Mouse (Mus musculus) embryonic stem cell, embryonic (primary cell): ENCODE results near the gene Zfp184.

ENCODE experiments used
- CTCF ChIA-PET, 4 experiments: fragments of 300-600 bp in 2 of 4; fragments of 350-600 bp in 2 of 4; sonication (Branson Sonifier 250); formaldehyde crosslinking; loops; one replicate each; lab custom pipeline; 2022; ENCODE audit warnings: inconsistent platforms in 2 of 4; lab: Charles Lee
- POLR2A ChIA-PET, 4 experiments: fragments of 300-600 bp in 2 of 4; fragments of 350-600 bp in 2 of 4; sonication (Branson Sonifier 250); formaldehyde crosslinking; loops; one replicate each; lab custom pipeline; 2022; ENCODE audit warnings: antibody characterized with exemption in 4 of 4, inconsistent platforms in 1 of 4; lab: Charles Lee

The Zfp184 gene

DNA sequence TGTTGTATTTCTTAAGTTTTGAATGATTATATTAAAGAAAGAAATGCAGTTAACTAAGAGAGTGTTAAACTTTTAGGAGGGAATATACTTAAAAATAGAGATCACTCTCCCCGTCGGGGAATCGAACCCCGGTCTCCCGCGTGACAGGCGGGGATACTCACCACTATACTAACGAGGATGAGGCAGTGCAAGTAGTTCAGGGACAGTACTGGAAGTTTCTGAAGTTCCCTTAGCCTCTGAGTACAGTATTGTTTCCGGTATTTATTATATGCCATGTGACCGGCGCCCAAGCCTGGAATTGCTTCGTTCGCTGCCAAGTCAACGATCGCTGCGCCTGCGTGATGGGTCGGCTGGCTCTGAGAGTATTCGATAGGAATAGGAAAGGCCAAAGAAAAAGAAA, 4.7 kb upstream of the Zfp184 start:
- CTCF ChIA-PET, result interaction anchor here in 2 of 4 experiments (0.6 to 1.0 kb wide), 2 partner anchors 11 to 760 kb away, joined by 4 to 5 read pairs; no protein-coding TSS in a partner anchor
- POLR2A ChIA-PET, result interaction anchor here (0.6 to 1.8 kb wide), 25 partner anchors 8 to 1590 kb away, joined by 3 to 7 read pairs (median 4); partner anchors contain the start of genes Hist1h2ag (in 2 of the 4), Hist1h2bj (in 2 of the 4), Hist1h2ah (in 1 of the 4) and Hist1h2bk (in 1 of the 4)

DNA sequence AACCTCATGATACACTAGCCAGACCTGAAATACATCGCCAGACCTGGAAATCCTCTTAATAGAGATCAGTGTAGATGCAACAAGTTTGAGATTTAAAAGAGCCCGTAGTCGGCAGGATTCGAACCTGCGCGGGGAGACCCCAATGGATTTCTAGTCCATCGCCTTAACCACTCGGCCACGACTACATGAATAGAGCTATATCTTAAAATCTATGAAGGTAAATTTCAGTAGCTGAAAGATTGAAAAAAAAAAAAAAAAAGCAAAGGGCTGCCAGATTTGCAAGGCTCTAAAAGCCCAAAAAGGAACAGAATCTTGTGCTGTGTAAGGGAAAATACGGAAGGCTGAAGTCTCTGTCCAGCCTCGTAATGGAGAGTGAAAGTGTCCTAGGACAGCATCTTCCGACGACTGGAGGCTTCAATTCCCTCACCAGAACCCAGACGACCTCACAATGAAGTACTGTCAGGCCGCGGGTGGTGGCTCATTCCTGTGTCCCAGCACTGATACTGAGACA, 4.0 kb upstream of the Zfp184 start:
- POLR2A ChIA-PET, result interaction anchor here (0.6 to 1.8 kb wide), 33 partner anchors 8 to 1590 kb away, joined by 3 to 8 read pairs (median 4); partner anchors contain the start of genes Hist1h2ag (in 2 of the 4), Hist1h2ah (in 2 of the 4), Hist1h2bj (in 2 of the 4) and Hist1h2bk (in 2 of the 4)
- CTCF ChIA-PET, result interaction anchor here in 2 of 4 experiments (0.6 to 1.0 kb wide), 2 partner anchors 12 to 761 kb away, joined by 4 to 5 read pairs; no protein-coding TSS in a partner anchor

DNA sequence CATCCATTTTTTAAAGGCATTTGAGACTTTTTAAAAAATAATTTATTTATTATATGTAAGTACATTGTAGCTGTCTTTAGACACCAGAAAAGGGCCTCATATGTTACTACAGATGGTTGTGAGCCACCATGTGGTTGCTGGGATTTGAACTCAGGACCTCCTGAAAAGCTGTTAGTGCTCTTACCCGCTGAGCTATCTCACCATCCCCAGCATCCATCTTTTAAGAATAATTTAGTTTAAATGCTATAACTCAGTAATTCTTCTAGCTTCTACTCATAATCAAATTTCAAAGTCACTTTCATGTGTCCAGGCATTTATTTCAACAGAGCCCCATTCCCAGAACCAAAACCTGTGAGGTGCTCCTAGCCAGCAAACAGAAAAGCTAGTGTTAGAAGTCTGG, 1.2 kb upstream of the Zfp184 start:
- ChIA-PET CTCF (interaction anchor here in 1 of 4 experiments (0.7 kb wide), 1 partner anchor 21 kb away, joined by 4 read pairs; no protein-coding TSS in a partner anchor), POLR2A (interaction anchor here in 2 of 4 experiments (0.7 to 1.7 kb wide), 6 partner anchors 12 to 1808 kb away, joined by 3 to 6 read pairs (median 4); partner anchors contain the start of genes Hist1h2ah (in 1 of the 2), Hist1h2bk (in 1 of the 2), Hist1h3b (in 1 of the 2) and Pom121l2 (in 1 of the 2))

DNA sequence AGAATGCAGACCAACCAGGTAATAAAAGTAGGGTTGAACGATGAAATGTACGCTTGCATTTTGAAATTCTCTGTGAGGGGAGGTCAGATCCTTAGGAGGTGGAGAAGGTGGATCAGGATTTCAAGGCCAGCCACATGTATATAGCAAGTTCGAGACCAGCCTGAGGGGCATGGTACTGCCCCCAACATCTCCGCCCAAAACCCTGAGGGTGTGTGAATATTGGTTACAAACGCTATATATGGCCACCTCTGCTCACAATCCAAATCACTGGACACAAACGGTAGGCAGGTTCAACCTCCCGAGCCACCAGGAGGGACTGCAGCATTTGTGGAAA, 335 bp upstream of the Zfp184 start:
- ChIA-PET CTCF (no interaction called here), POLR2A (interaction anchor here in 3 of 4 experiments (0.6 to 1.6 kb wide), 3 partner anchors 37 to 91 kb away, joined by 3 to 6 read pairs (median 4); partner anchors contain the start of genes Hist1h2ah (in 1 of the 3), Hist1h2bk (in 1 of the 3) and Pom121l2 (in 1 of the 3))

DNA sequence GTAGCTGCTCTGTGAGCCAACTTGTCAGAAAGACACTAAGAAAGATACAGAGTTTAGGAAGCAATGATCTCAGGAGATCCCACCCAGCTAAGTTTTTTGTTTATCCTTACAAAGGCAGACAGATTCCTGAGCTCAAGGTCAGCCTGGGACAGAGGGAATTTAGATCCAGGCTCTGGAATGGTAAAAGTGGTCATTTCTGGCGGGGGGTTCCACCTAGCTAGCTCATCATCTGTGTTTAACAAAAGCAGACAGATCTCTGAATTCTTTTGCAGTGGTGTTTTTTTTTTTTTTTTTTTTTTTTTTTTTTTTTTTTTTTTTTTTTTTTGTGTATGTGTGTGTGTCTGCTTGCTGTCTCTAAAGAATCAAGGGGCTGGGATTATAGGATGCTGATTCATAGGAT, 24.4 kb downstream of the Zfp184 start:
- ChIA-PET POLR2A (interaction anchor here (0.6 to 1.5 kb wide), 19 partner anchors 9 to 1490 kb away, joined by 3 to 11 read pairs (median 4); partner anchors contain the start of gene Pom121l2 (in 1 of the 4)), CTCF (interaction anchor here in 2 of 4 experiments (0.6 to 0.7 kb wide), 7 partner anchors 12 to 1594 kb away, joined by 3 to 8 read pairs (median 4); partner anchors contain the start of gene Pom121l2 (in 1 of the 2))

DNA sequence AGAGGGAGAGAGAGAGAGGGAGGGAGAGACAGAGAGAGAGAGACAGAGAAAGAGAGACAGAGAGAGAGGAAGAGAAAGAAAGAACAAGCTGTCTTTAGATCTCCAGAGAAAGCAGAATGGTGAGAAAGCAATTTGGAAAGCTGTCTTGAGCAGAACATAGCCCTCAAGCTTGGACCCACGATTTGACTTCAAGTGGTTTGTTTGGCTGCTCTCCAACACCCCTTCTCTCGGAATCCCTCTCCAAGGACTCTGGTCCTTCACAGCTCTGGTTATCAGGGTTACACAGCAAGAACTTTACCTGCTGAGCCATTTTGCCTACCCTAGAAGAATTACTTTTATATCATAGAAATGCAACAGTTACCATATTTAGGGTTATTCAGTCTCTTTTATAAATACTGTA, 24.9 kb downstream of the Zfp184 start:
- ChIA-PET CTCF (no interaction called here), POLR2A (interaction anchor here (0.6 to 1.5 kb wide), 18 partner anchors 8 to 1576 kb away, joined by 3 to 11 read pairs (median 4); partner anchors contain the start of gene Pom121l2 (in 1 of the 4))

DNA sequence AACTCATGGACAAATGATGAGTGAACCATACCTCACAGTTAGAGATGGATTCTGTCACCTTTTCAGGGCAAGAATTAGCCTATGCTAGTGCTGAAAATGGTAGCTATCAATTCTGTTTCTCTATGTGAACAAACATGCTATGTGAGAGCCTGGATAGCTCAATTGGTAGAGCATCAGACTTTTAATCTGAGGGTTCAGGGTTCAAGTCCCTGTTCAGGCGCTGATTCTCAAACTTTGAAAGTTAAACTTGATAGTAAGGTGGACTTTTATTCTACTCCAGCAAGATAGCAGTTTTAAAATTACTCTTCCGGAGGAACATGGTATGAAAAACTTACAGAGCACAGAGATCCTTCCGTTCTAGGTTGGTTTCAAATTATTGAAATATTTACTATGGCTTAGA, 26.7 kb downstream of the Zfp184 start:
- ChIA-PET POLR2A (interaction anchor here in 3 of 4 experiments (0.8 to 2.1 kb wide), 10 partner anchors 9 to 64 kb away, joined by 3 to 10 read pairs (median 4); partner anchors contain the start of genes Pom121l2 (in 3 of the 3), Hist1h2ah (in 2 of the 3) and Hist1h2bk (in 2 of the 3)), CTCF (interaction anchor here (0.6 to 1.0 kb wide), 4 partner anchors 24 to 57 kb away, joined by 3 to 4 read pairs (median 3); no protein-coding TSS in a partner anchor)

DNA sequence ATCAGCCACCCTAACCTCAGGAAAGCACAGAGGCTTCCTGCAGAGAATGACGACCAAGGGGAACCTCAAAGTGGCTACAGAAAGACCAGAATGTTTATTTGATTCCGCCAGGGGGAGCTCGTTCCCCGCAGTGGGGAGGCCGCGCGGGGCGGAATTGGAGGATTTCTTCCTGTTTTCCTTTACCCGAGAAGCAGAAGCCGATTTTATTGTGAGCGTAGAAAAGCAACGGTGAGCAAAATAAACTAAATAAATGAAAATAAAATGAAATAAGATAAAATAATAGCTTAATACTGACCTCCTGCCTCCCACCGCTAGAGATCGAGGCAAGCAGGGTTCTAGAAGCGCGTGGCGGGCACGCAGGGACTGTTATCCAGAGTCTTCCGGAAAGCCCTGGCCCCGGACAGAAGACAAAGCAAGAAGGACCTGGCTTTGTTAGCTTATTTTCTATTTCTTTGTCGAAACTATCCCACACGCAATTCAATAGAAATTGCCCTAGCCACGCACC, 29.4 kb downstream of the Zfp184 start:
- POLR2A ChIA-PET, result interaction anchor here (0.5 to 2.0 kb wide), 28 partner anchors 15 to 1724 kb away, joined by 3 to 11 read pairs (median 3); partner anchors contain the start of genes Hist1h1b (in 1 of the 4), Hist1h2ag (in 1 of the 4), Hist1h2ah (in 1 of the 4) and Hist1h2bj (in 1 of the 4)
- CTCF ChIA-PET, result interaction anchor here in 2 of 4 experiments (0.8 to 1.9 kb wide), 9 partner anchors 21 to 1427 kb away, joined by 3 to 10 read pairs (median 4); partner anchors contain the start of gene Zfp184 (in 1 of the 2)

DNA sequence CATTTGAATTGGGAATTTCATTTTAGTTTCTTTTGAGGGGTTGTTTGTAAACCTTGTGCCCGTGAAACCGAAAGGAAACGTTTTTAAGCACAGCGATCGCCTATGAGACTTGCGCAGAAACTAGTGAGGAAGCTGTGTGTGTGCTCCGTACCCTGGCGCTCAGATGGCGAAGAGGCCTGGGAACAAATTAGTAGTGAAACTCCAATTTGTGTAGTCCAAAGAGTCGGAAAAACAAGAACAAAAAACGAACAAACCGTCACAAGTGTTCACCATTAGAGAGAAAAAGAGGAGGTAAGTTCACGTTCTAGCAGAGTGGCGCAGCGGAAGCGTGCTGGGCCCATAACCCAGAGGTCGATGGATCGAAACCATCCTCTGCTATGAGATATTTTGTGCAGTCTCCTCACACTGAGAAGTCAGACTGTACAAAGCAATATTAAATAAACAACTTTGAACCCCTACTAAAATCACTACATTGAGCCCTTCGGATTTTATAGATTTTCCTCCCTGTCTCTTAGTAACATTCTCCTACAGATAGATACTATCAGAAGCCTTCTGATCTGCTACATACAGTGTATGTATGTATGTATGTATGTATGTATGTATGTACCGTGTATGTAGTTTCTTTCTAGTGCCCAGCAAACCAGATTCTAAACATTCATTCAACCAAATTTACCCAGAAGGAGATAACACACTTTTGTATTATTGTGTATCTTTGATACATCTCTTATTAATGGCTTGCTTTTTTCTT, 30.0 kb downstream of the Zfp184 start:
- CTCF ChIA-PET, result interaction anchor here in 2 of 4 experiments (0.8 to 1.9 kb wide), 8 partner anchors 21 to 1427 kb away, joined by 3 to 10 read pairs (median 4); partner anchors contain the start of gene Zfp184 (in 1 of the 2)
- POLR2A ChIA-PET, result interaction anchor here (0.5 to 2.0 kb wide), 26 partner anchors 16 to 1427 kb away, joined by 3 to 11 read pairs (median 4); partner anchors contain the start of genes Hist1h1b (in 1 of the 4), Hist1h2ag (in 1 of the 4), Hist1h2ah (in 1 of the 4) and Hist1h2bj (in 1 of the 4)

DNA sequence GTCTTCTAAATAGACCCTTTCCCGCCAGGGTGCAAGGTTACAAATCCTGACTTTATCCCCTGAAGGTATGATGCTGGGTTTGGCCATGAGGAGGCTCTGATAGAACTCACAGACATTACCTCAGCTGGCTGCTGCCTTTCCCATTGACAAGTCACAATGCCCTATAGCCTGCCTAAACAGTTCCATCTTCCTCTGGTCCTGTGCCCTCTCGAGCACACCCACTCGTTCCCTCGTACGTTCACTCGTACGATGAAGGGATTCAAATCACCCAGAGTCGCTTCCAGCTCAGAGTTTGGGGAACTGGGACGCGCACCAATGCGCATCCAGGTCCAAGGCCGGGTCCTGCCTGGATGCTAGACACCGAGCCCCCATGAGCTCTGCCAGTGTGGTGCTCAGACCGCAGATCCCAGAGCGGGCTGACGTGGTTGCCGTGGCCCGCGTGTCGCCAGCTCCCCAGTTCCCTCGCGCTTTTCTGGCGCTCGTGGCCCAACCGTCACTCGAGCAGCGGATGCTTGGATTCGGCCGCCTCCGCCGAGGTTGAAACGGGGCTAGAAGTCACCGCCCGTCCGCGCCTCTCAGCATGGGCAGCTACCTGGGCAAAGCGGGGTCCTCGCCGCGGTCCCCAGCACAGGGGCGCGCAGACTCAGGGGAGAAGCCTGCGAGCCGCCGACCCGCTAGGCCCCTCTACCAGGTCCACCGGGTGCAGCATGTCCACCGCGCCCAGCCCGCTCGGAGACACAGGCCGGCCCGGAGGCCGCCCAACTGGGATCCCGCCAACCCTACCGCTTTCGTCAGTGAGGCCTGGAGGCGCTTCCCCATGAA, 36.3 kb downstream of the Zfp184 start, which contains the start of gene Pom121l2:
Gene Pom121l2, plus strand, starts transcription at position 214 of the 822 bp plus-strand sequence.
- CTCF ChIA-PET, result interaction anchor here (0.5 to 1.8 kb wide), 7 partner anchors 12 to 52 kb away, joined by 3 to 6 read pairs (median 4); no protein-coding TSS in a partner anchor
- POLR2A ChIA-PET, result interaction anchor here (0.5 to 2.6 kb wide), 44 partner anchors 9 to 1583 kb away, joined by 3 to 15 read pairs (median 4); partner anchors contain the start of genes Hist1h2ag (in 2 of the 4), Hist1h2ah (in 2 of the 4), Hist1h2bj (in 2 of the 4) and Hist1h2bk (in 2 of the 4)

DNA sequence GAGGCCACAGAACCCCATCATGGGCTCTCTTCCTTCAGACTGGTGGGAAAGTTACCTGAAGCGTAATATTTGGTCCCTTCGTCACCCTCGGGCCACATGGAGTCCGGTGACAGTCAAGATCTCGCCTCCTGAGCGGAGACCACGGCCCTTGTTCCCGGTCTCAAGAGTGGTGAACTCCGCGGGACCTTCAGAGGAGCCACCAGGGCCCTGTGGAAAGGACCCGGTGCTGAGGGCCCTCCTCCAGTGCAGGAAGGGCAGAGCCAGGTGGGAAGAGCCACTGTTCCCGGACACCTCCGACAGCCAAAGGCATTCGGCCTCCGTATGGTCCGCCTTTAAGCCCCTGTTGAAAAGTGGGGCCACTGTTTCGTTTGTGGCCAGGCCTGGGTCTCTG, 36.9 kb downstream of the Zfp184 start:
- CTCF ChIA-PET, result no interaction called here
- POLR2A ChIA-PET, result interaction anchor here (0.5 to 2.6 kb wide), 26 partner anchors 9 to 1549 kb away, joined by 3 to 15 read pairs (median 4); partner anchors contain the start of genes Hist1h2ag (in 1 of the 4), Hist1h2ah (in 1 of the 4), Hist1h2bj (in 1 of the 4) and Hist1h2bk (in 1 of the 4)

DNA sequence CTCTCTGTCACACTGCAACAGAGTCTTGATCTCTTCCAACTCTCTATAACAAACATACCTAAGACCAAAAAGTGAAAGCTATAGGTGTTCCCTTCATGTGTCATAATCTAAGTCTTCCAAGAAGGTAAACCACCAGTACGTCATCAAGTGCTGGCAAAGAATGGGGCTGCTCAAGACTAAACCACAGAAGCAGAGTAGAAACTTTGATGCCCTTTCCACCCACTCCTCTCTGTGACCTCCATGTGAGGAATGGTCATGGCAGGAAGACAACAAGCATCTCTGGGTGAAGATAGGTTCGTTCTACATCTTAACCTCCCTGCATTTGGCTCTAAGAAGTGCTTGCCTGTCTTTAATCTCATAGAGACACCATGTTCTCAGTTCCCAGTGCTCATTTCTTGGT, 39.6 kb downstream of the Zfp184 start:
- CTCF ChIA-PET, result no interaction called here

DNA sequence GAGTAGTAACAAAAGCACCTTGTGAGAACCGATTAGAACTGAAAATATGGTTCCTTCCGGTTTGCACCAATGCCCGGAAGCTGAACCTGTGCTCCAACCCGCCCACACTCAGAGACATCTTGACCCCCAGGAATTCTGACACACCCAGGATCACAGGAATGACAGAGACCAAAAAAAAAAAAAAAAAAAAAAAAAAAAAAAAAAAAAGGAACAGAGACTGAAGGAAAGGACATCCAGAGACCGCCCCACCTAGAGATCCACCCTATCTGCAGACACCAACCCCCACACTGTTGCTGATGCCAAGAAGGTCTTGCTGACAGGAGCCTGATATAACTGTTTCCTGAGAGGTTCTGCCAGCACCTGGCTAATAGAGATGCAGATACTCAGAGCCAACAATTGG, 47.7 kb downstream of the Zfp184 start:
- CTCF ChIA-PET, result interaction anchor here in 1 of 4 experiments (0.6 kb wide), 1 partner anchor 1054 kb away, joined by 3 read pairs; no protein-coding TSS in a partner anchor
- POLR2A ChIA-PET, result interaction anchor here in 3 of 4 experiments (0.7 to 2.5 kb wide), 12 partner anchors 9 to 1691 kb away, joined by 3 to 9 read pairs (median 3); partner anchors contain the start of genes Hist1h2ac (in 1 of the 3), Hist1h2ag (in 1 of the 3), Hist1h2bc (in 1 of the 3) and Hist1h2bj (in 1 of the 3)

More for the DNA sequence above, 39.6 kb downstream of the Zfp184 start:
- POLR2A ChIA-PET, result interaction anchor here in 1 of 4 experiments (2.0 kb wide), 1 partner anchor 30 kb away, joined by 4 read pairs; no protein-coding TSS in a partner anchor

DNA sequence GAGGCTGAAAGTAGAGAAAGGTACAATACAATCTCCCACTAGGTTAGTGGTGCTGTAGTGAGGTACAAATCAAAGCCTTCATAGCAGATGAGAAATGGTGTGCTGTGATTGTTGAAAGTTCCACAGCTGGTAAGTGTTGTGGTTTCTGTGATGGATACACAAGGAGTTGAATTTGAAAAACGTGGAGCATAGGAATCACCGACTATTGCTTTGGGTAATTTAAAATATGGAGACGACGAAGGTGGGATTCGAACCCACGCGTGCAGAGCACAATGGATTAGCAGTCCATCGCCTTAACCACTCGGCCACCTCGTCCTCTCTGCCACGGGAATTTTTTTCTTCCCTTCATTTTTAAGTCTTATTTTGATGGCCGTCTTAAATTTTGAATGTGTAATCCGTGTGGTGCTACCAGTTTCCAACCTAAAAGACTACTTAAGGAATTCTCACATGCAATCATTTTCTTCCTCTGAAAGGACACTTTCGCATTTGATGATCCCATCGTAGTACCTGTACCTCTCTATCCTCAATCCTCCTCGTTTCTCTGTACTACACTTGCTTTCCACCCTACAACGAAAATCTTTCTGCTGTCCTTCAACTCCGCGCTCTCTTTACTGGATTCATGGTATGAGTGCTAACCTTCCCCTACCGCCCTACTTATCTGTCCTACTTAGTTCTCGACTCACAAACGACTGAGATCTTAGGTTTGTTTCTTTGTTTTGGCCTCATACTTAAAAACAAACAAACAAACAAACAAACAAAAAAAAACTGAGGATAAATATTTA, 49.3 kb downstream of the Zfp184 start:
- ChIA-PET CTCF (interaction anchor here in 1 of 4 experiments (1.9 kb wide), 1 partner anchor 11 kb away, joined by 7 read pairs; no protein-coding TSS in a partner anchor), POLR2A (interaction anchor here in 1 of 4 experiments (1.3 to 3.2 kb wide), 2 partner anchors 13 to 111 kb away, joined by 4 to 22 read pairs; no protein-coding TSS in a partner anchor)

DNA sequence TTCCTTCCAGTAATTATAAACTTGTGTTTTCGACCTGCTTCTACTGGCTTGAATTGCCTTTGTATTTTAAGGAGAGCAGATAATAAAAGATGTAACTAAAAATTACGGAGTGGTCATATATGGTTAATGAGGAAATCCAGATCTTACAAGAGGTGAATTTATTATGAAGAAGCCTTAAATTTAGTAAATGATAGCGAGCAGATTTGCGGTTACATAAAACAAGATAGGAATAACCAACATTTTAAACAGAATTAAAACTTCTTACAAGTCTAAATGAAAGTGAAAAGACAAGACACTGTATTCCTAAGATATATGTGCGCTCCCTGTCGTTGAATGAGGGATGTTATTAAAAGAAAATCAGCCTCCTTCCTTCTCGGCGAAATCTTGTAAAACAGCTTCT, 50.0 kb downstream of the Zfp184 start:
- ChIA-PET CTCF (interaction anchor here in 3 of 4 experiments (0.9 to 1.9 kb wide), 6 partner anchors 10 to 1454 kb away, joined by 3 to 7 read pairs (median 4); no protein-coding TSS in a partner anchor), POLR2A (interaction anchor here in 3 of 4 experiments (1.0 to 3.2 kb wide), 19 partner anchors 11 to 1560 kb away, joined by 3 to 23 read pairs (median 5); partner anchors contain the start of genes Hist1h2ah (in 2 of the 3), Hist1h2bk (in 2 of the 3), Hist1h2ag (in 1 of the 3) and Hist1h2an (in 1 of the 3))
